Mouse (Mus musculus) erythroblast, adult 5-6 weeks (primary cell): ENCODE results near the gene Gm20870. TPM values are rescaled to one million over a fixed set of nuclear protein-coding genes. Genes with fewer than 3 reads are reported as not detected.
"Not testable (repeated sequence)": the region's sequence is repeated elsewhere in the genome, so short reads cannot be mapped to it uniquely, and the experiment has no call there.

Experiments
- ATAC-seq: replicated peaks from 2 replicates; pipeline ENCODE4 v1.8.0; 2016; ENCODE audit warnings: moderate number of reproducible peaks, mild to moderate bottlenecking, moderate TSS enrichment, inconsistent platforms; ENCODE audit not compliant: poor library complexity, low FRiP score, severe bottlenecking
- total RNA-seq, 2 experiments: library from RNA; stranded (forward) in 1 of 2; stranded (reverse) in 1 of 2; fragments of 150-400 nt in 1 of 2; fragments of 200-764, 138-1000 nt in 1 of 2; gene quantifications; 2 replicates each; pipeline versions ENCODE4 v1.2.3 to v1.2.4; 2015 to 2017; ENCODE audit warnings: low replicate concordance in 2 of 2

Gm20870 gene
- total RNA-seq (2015; ENCODE audit: low replicate concordance) (not detected in 2 replicates), total RNA-seq (2017; ENCODE audit: low replicate concordance) (not detected in 2 replicates)

DNA sequence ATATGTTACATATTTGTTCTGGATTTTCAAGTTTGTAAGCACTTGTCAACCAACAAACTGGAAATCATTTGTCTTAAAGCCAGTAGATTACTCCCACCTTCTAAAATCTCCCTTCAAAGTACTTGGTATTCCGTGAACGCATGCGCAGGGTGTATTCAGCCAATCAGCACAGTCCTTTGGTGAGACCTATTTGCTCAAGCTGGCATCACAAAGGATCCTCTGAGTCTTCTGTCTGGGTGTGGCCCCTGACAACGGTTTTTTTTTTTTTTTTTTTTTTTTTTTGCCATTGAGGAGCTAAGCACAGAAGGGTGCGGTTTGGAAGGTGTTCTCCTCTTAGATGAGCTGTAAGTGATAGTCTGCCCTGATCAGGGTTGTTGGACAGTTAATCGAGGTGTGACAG, at the start of gene Gm20870:
Gene Gm20870, plus strand, starts transcription at position 301 of the 400 bp plus-strand sequence.
- ATAC-seq: not testable (repeated sequence)

Other genes with a start within 250 kb of the Gm20870 start
- gene Gm20869, start 222.6 kb upstream of the Gm20870 start, total RNA-seq (2015; ENCODE audit: low replicate concordance): not detected in 2 replicates
- gene Gm20869, start 222.6 kb upstream of the Gm20870 start, total RNA-seq (2017; ENCODE audit: low replicate concordance): not detected in 2 replicates